Mouse (Mus musculus): ENCODE measurements around the gene Cacna2d1. TPM values are rescaled to one million over a fixed set of nuclear protein-coding genes. Genes with fewer than 3 reads are reported as not detected.

The Cacna2d1 gene
- 10 to 100 TPM; 57.2 to 62.6 TPM for total RNA-seq (2021)

GRCm38 (mm10) chr5:15934376-15935233, at the start of gene Cacna2d1:
TSS of gene Cacna2d1 (plus strand) at chr5:15934691.
- DNase-seq = peak; percentile 74

GRCm38 (mm10) chr5:15895098-15895497, 39.4 kb upstream of the Cacna2d1 start:
- no peak for DNase-seq

GRCm38 (mm10) chr5:15896706-15897105, 37.8 kb upstream of the Cacna2d1 start:
- no peak for DNase-seq

DNA sequence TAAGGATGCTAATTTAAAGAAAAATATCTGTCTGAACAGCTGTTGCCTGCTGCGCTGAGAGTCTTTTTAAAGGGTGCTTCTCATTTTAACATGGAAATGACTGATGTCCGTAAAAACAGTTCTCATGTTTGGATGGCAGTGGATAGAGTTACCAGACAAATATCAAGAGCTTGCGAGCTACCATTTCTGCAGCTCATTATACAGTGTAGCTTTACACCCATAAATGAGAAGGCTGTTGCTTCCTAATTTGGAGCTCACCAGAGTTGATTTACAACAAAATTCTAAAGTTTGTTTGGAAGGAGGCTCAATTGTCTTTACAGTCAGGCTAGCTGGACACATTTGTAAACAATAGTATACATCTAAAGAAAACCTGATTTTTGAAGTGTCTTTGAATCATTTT, 28.0 kb upstream of the Cacna2d1 start:
- DNase-seq = no peak

DNA sequence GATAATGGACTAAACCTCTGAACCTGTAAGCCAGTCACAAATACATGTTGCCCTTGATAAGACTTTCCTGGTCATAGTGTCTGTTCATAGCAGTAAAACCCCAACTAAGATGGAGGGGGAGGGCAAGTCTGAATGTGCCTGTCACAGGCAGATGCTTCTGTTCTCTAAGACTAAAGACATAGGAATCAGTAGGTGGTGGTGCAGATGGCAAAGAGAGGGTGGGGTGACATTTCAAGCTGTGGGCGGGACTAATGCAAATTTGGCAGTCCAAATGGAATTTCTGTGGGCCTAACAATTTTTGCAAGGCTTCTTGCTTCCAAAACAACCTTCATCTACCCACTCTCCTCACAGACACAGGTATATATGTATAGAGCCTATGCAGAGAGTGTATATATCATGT, 19.6 kb upstream of the Cacna2d1 start:
- no peak for DNase-seq

GRCm38 (mm10) chr5:15928506-15928905, 6.0 kb upstream of the Cacna2d1 start:
- no peak for DNase-seq

DNA sequence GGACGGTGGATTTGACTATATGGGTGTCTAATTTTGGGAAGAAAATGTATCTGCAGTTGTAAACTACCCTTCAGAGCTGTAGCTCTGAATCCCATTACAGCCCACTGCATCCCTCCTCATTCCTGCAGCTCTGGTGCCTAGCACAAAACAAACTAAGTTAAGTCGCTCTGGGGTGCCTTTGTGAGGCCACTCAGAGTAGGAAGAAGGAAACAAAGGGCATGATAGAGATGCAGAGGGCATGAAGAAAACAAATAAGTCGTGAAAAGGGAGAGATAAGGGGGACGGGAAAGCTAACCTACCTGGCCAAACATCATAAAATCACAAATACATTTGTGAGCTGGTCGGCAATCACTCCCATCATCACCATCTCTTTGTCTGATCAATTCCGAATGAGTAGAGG, 1.5 kb upstream of the Cacna2d1 start:
- DNase-seq = no peak

- DNase-seq = no peak
Measured at GRCm38 (mm10) chr5:15933581-15934375, 713 bp upstream of the Cacna2d1 start.

DNA sequence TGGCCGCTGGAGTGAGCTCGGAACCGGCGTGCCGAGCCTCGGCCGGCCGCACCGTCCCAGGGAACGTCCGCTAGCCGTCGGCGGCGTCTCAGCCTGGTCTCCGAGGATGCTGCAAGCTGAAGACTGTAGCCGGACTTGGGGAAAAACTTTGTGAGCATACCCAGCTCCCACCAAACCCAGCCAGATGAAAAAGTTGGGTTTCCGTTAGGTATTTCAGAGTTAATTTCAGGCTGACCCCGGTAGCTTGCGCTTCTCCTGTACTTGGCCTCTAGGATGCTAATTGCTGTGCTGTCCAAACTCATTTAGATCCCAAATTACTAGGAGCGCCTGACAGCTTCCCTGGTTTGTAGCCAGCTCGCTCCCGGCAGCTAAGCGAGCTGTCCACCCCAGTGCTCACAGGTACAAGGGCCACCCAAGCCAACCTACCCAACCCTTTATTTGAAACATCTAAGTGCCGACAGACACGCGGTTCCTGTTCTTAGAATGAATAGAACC, 790 bp downstream of the Cacna2d1 start:
- peak; percentile 24 for DNase-seq

GRCm38 (mm10) chr5:15935831-15936710, 1.6 kb downstream of the Cacna2d1 start:
- no peak for DNase-seq

DNA sequence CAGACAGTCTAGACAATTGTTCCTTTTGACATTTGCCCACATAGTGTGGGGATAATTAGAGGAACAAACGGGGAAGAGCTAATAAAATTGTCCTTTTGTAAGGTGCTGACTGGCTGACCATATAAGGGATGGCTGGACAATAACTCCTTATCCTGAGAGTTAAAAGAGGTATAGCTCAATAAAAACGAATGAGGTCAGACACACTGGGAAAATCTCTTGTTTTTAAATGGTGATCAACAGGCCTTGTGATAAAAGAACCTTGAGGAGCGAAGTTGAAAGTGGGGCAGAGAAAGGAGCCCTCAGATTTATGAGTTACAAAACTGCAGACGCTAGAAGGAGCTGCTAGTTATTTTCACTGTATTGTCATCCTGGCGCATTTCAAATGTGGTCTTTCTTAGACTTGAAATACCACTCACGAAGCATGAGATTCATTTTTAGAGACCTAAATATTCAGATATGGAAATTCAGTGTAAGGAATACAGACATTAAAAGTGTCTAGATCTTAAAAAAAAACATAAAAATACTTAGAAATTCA, 6.8 kb downstream of the Cacna2d1 start:
- DNase-seq = no peak

DNA sequence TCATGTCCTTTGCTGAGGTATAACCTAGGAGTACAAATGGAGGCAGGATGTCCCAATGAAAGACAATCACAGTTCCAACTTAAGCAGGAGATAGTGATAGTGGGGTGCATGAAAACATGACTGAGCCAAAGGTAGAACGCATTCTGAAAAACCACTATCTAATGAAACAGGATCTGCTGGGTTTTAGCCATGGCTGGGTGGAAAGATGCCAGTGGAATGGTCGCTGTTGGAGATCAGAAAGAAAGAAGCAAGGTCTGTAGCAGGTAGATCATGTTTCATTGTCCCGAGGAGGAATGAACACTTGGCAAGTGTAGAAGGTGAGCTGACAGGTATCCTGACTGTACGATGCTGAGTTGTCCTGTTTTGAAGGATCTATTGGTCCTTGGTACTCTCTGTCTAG, 7.6 kb downstream of the Cacna2d1 start:
- no peak for DNase-seq

GRCm38 (mm10) chr5:15948290-15949037, 14.0 kb downstream of the Cacna2d1 start:
- no peak for DNase-seq

GRCm38 (mm10) chr5:15959760-15960159, 25.3 kb downstream of the Cacna2d1 start:
- no peak for DNase-seq

- peak; percentile 35 for DNase-seq
Measured at GRCm38 (mm10) chr5:15961866-15962265, 27.4 kb downstream of the Cacna2d1 start.

DNA sequence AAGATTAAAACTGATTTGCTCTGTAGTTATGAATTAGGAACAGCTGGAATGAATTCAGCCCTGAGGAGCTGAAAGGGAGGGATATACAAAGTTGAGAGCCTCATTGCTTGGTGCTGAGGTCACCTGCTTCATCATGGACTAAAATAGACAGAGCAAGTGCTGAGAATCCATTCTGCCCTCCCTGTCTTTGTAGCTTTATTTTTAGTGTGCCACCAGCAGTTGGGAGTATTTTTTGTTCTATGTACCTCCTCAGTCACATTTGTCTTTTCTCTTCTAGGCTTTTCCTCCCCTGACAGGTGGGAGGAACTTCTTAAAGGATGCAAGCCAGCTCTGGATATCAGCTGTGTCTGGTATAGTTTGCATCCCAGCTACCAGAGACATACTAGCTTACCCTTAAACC, 32.4 kb downstream of the Cacna2d1 start:
- peak; percentile 32 for DNase-seq

- no peak for DNase-seq
Measured at GRCm38 (mm10) chr5:15971821-15972220, 37.3 kb downstream of the Cacna2d1 start.

- DNase-seq = no peak
Measured at GRCm38 (mm10) chr5:15972351-15972750, 37.9 kb downstream of the Cacna2d1 start.

- DNase-seq = no peak
Measured at GRCm38 (mm10) chr5:15974652-15975051, 40.2 kb downstream of the Cacna2d1 start.

DNA sequence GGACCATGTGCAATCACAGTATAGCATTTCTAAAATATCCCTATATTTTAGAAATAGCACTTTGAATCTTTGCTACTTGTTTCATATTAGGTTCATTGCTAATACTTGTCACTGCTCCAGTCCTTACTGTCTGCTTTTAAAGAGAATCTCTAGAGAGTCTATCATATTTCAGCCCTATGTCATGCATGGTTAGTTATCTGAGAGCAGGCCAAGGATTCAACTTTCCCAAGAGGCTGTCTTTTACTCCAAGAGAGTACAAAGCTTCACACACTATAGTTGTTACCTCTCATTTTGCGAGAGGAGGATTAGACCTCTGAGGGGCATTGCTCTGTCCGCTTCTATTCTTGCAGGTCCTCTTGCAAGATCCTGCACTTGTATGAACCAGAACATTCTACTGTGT, 44.7 kb downstream of the Cacna2d1 start:
- DNase-seq = no peak

DNA sequence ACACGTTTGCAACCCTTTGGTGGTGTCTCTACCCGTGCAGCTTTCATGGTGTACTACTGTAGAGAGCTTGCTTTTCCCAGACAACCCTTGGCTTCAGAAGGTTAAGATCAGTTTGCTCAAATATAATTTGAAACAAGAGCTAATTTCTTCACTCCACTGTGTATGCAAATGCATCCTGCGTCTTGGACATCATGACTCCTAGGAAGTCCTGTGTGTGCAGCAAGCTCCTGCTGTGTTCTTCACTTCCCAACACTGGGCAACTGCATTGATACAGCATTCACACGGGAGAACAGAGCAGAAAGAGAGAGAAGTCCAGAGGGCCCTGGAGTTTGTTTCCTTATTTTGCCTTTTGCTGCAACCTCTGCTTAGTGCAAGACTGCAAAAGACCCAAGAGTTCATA, 48.1 kb downstream of the Cacna2d1 start:
- no peak for DNase-seq
